Mouse (Mus musculus) testis, adult 2 months (tissue): ENCODE results near the gene Hspd1.

Source experiments
- CTCF ChIP-seq: fragments of 200-500 bp; IDR thresholded peaks from 2 replicates; pipeline ENCODE4 v1.5.1; 2012; ENCODE audit warnings: low read depth, mild to moderate bottlenecking, inconsistent platforms, low read length, moderate library complexity; ENCODE audit not compliant: control insufficient read depth, insufficient read depth, insufficient replicate concordance
- POLR2A ChIP-seq: fragments of 200-500 bp; IDR thresholded peaks from 2 replicates; pipeline ENCODE4 v1.6.1; 2012; ENCODE audit warnings: low read depth, mild to moderate bottlenecking, inconsistent platforms, low read length, moderate library complexity; ENCODE audit not compliant: control insufficient read depth

DNA sequence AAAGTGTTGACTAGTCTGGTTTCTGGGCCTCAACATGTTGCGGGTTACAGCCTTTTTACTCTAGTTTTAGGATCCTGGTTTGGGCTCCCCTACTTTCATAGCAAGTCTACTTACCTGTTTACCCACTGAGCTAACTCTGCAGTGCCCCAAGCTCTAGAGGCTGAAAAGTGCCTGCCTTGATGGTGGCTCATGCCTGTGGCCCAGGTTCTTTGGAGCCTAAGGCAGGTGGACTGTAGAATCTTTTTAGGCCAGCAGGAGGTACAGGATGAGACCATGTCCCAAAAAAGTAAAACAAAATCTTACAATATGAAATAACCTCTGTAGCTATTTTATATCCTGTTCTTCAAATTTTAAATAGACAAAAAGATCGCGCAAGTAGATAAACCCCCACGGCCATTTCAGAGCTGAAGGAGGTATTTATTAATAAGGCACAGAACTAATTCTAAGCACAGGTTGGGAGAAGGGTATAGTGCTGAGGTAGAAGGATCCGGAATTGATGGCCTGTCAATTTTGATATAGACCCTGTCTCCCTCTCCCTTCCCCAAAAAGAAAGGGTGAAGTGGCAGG, 1.5 kb upstream of the Hspd1 start:
- TF ChIP-seq POLR2A: no peak
- TF ChIP-seq CTCF: no peak
